11 mouse cellular contexts compared by ENCODE assay signal in genomic region chr11:44832227-44832939, GRCm38 (mm10).
DNase-seq lines count a peak whose midpoint lies in the region; ATAC-seq and TF ChIP-seq lines count a peak whose summit lies in the region.
"Had no signal": no experiment of that assay in that cellular context is flagged by ENCODE, and none has a peak within 500 bp of the region (broad histone marks: within the 10 kb centered on the region; RNA-seq: fewer than 3 reads in every experiment).

No protein-coding gene starts in this region.

- H3K36me3 ChIP-seq in hindbrain, embryonic 10.5 days: no peaks in the 10 kb centered on the region
- H3K36me3 ChIP-seq in midbrain, embryonic 15.5 days (replicated peaks): no peaks in the 10 kb centered on the region
- H3K36me3 ChIP-seq: G1E had no signal

- peak; percentile 55 for DNase-seq in brain, embryonic 14.5 days (ENCODE audit: low read depth)
- peak; percentile 21 for DNase-seq in embryo, embryonic 10 days (ENCODE audit: low spot score)
- peak; percentile 22 for DNase-seq in hindbrain, embryonic 10.5 days (ENCODE audit: low spot score)
- DNase-seq in spleen, adult 12 weeks (ENCODE audit: low spot score): no peak
- DNase-seq in adrenal gland, postnatal 25 days: no peak
- no peak for DNase-seq in ovary, postnatal 10 days (ENCODE audit: low spot score)
- no peak for DNase-seq in lung, adult 2 months
- DNase-seq: gastrocnemius, postnatal 36 days had no signal

- ATAC-seq in midbrain, embryonic 15.5 days (replicated peaks): peak; percentile 53
- ATAC-seq: inflammation-experienced regulatory T-cells, adult 6 months had no signal

- TF ChIP-seq CTCF in brain, embryonic 14.5 days (IDR thresholded peaks at IDR 0.05; ENCODE audit: borderline replicate concordance, extremely low read depth, insufficient read depth, insufficient read length): 0 out of 2 replicates have a peak, but pooled peaks have one; percentile 4
- TF ChIP-seq CTCF in lung, adult 2 months (IDR thresholded peaks at IDR 0.05; ENCODE audit: insufficient read depth, low read length): no peak

- peak overlapping the region; percentile 40 for H3K4me3 ChIP-seq in hindbrain, embryonic 10.5 days
- peak overlapping the region; percentile 2; the same call in 1 of the 2 replicates for H3K4me3 ChIP-seq in midbrain, embryonic 15.5 days
- no peak overlapping the region for H3K4me3 ChIP-seq in lung, adult 2 months (replicated peaks; ENCODE audit: extremely low read depth, low read depth, low read length)

- no peak overlapping the region for H3K9ac ChIP-seq in midbrain, embryonic 15.5 days

- peaks cover 17% of the 10 kb centered on the region; the same call in 1 of the 2 replicates for H3K27me3 ChIP-seq in hindbrain, embryonic 10.5 days (ENCODE audit: insufficient read depth, poor library complexity, severe bottlenecking)
- no peaks in the 10 kb centered on the region for H3K27me3 ChIP-seq in midbrain, embryonic 15.5 days (replicated peaks)

- H3K4me1 ChIP-seq in hindbrain, embryonic 10.5 days (replicated peaks): peaks cover 42% of the 10 kb centered on the region
- peaks cover 28% of the 10 kb centered on the region for H3K4me1 ChIP-seq in midbrain, embryonic 15.5 days
- no peaks in the 10 kb centered on the region for H3K4me1 ChIP-seq in lung, adult 2 months (ENCODE audit: control insufficient read depth, insufficient read depth, low read length)

- no peaks in the 10 kb centered on the region for H3K9me3 ChIP-seq in hindbrain, embryonic 10.5 days
- no peaks in the 10 kb centered on the region for H3K9me3 ChIP-seq in midbrain, embryonic 15.5 days
- H3K9me3 ChIP-seq: G1E had no signal

- H3K4me2 ChIP-seq in midbrain, embryonic 15.5 days: peak overlapping the region; percentile 45

- TF ChIP-seq POLR2A in brain, embryonic 14.5 days (IDR thresholded peaks at IDR 0.05; ENCODE audit: borderline replicate concordance, extremely low read depth, insufficient read depth, insufficient read length, poor library complexity, severe bottlenecking): no peak
- TF ChIP-seq POLR2A in lung, adult 2 months (IDR thresholded peaks at IDR 0.05; ENCODE audit: borderline replicate concordance, extremely low read depth, low read depth, low read length): no peak

- WGBS in hindbrain, embryonic 10.5 days: 5% methylated on average over 14 of the region's 14 CpGs
- WGBS in midbrain, embryonic 15.5 days: 6% methylated on average over 14 of the region's 14 CpGs
- 50% methylated on average over 14 of the region's 14 CpGs for WGBS in lung, adult 2 months

- peak overlapping the region; percentile 84 for H3K27ac ChIP-seq in hindbrain, embryonic 10.5 days
- peak overlapping the region; percentile 72 for H3K27ac ChIP-seq in midbrain, embryonic 15.5 days

Comparison
In these comparisons a context has a peak if more than half of its experiments do, and no peak if none do; other contexts are left out.
1. DNase-seq: peak in brain, embryonic 14.5 days (single experiment), embryo, embryonic 10 days (single experiment) and hindbrain, embryonic 10.5 days (single experiment); none in spleen, adult 12 weeks (single experiment), adrenal gland, postnatal 25 days (single experiment), ovary, postnatal 10 days (single experiment) and lung, adult 2 months (single experiment).